Mouse (Mus musculus): ENCODE data around the gene Abcb6. TPM values are rescaled to one million over a fixed set of nuclear protein-coding genes. Genes with fewer than 3 reads are reported as not detected.

Abcb6 gene
- polyA plus RNA-seq, 1 experiment from 2014 or later, result 38.1 TPM

GRCm38 (mm10) chr1:75147411-75148135 is 32.6 kb downstream of the Abcb6 start:
- WGBS (ENCODE audit: insufficient replicate concordance), result 74% methylated on average over 7 of the region's 7 CpGs
- Histone ChIP-seq H3K4me3 (ENCODE audit: low read depth, low read length) (no peak overlapping the region), H3K4me2 (ENCODE audit: low read depth, low read length) (no peak overlapping the region), H3K36me3 (replicated peaks; ENCODE audit: insufficient read depth, low read length) (peaks cover 50% of the 10 kb centered on the region), H3K4me1 (ENCODE audit: insufficient read depth) (peaks cover 27% of the 10 kb centered on the region), H3K9me3 (ENCODE audit: low read length) (no peaks in the 10 kb centered on the region), H3K27ac (ENCODE audit: low read depth) (peak overlapping the region; percentile 84), H3K27me3 (ENCODE audit: insufficient read depth, low read length) (no peaks in the 10 kb centered on the region), H3K9ac (replicated peaks) (0 out of 2 replicates have a peak overlapping the region, but pooled peaks have one; percentile 1)
- DNase-seq (no peak), ATAC-seq (peak; percentile 41)
- TF ChIP-seq CTCF (IDR thresholded peaks at IDR 0.05; ENCODE audit: low read depth), result no peak
- no peak for TF ChIP-seq EP300 (IDR thresholded peaks at IDR 0.05; ENCODE audit: low read depth)

- Histone ChIP-seq H3K4me2 (ENCODE audit: low read depth, low read length) (peak overlapping the region; percentile 96), H3K27ac (ENCODE audit: low read depth) (no peak overlapping the region; the same call in 1 of the 2 replicates), H3K27me3 (ENCODE audit: insufficient read depth, low read length) (no peaks in the 10 kb centered on the region), H3K9me3 (ENCODE audit: low read length) (no peaks in the 10 kb centered on the region), H3K4me3 (ENCODE audit: low read depth, low read length) (0 out of 2 replicates have a peak overlapping the region, but pooled peaks have one; percentile 11), H3K4me1 (ENCODE audit: insufficient read depth) (peaks cover 33% of the 10 kb centered on the region), H3K9ac (replicated peaks) (no peak overlapping the region), H3K36me3 (replicated peaks; ENCODE audit: insufficient read depth, low read length) (peaks cover 50% of the 10 kb centered on the region)
- TF ChIP-seq CTCF (IDR thresholded peaks at IDR 0.05; ENCODE audit: low read depth) (no peak), EP300 (IDR thresholded peaks at IDR 0.05; ENCODE audit: low read depth) (peak; percentile 88)
- ATAC-seq, result no peak
- WGBS (ENCODE audit: insufficient replicate concordance), result 69% methylated on average over 3 of the region's 3 CpGs
- DNase-seq, result no peak
Measured at GRCm38 (mm10) chr1:75145589-75145988, 34.6 kb downstream of the Abcb6 start.

- Histone ChIP-seq H3K9ac (replicated peaks) (peak within 1 kb of the TSS; percentile 96), H3K36me3 (replicated peaks; ENCODE audit: insufficient read depth, low read length) (peaks cover 60% of the 10 kb centered on the region), H3K27ac (ENCODE audit: low read depth) (peak within 1 kb of the TSS; percentile 99), H3K9me3 (ENCODE audit: low read length) (no peaks in the 10 kb centered on the region), H3K4me2 (ENCODE audit: low read depth, low read length) (peak within 1 kb of the TSS; percentile 96), H3K4me3 (ENCODE audit: low read depth, low read length) (peak within 1 kb of the TSS; percentile 76), H3K4me1 (ENCODE audit: insufficient read depth) (peaks cover 49% of the 10 kb centered on the region), H3K27me3 (ENCODE audit: insufficient read depth, low read length) (no peaks in the 10 kb centered on the region)
- TF ChIP-seq EP300 (IDR thresholded peaks at IDR 0.05; ENCODE audit: low read depth), result peak; percentile 49; the same call in 1 of the 2 replicates
- TF ChIP-seq CTCF (IDR thresholded peaks at IDR 0.05; ENCODE audit: low read depth), result peak; percentile 79
- ATAC-seq (peak; percentile 82), DNase-seq (peak; percentile 98)
- WGBS (ENCODE audit: insufficient replicate concordance), result 1% methylated on average over 82 of the region's 91 CpGs
Measured at GRCm38 (mm10) chr1:75142301-75143261, 37.6 kb downstream of the Abcb6 start, which contains the start of the genes Cnppd1 and Retreg2. Gene Cnppd1 (minus strand): TSS chr1:75142711. Gene Retreg2 (plus strand): TSS chr1:75142778.

- Histone ChIP-seq H3K4me3 (ENCODE audit: low read depth, low read length) (peak overlapping the region; percentile 76), H3K27me3 (ENCODE audit: insufficient read depth, low read length) (no peaks in the 10 kb centered on the region), H3K27ac (ENCODE audit: low read depth) (peak overlapping the region; percentile 99), H3K9me3 (ENCODE audit: low read length) (no peaks in the 10 kb centered on the region), H3K4me2 (ENCODE audit: low read depth, low read length) (peak overlapping the region; percentile 96), H3K9ac (replicated peaks) (peak overlapping the region; percentile 96), H3K36me3 (replicated peaks; ENCODE audit: insufficient read depth, low read length) (peaks cover 60% of the 10 kb centered on the region), H3K4me1 (ENCODE audit: insufficient read depth) (peaks cover 51% of the 10 kb centered on the region)
- peak; percentile 44 for ATAC-seq
- under 1% methylated on average over 46 of the region's 53 CpGs for WGBS (ENCODE audit: insufficient replicate concordance)
- TF ChIP-seq CTCF (IDR thresholded peaks at IDR 0.05; ENCODE audit: low read depth) (no peak), EP300 (IDR thresholded peaks at IDR 0.05; ENCODE audit: low read depth) (no peak)
- peak; percentile 82 for DNase-seq
Measured at GRCm38 (mm10) chr1:75141486-75142190, 38.6 kb downstream of the Abcb6 start.

DNA sequence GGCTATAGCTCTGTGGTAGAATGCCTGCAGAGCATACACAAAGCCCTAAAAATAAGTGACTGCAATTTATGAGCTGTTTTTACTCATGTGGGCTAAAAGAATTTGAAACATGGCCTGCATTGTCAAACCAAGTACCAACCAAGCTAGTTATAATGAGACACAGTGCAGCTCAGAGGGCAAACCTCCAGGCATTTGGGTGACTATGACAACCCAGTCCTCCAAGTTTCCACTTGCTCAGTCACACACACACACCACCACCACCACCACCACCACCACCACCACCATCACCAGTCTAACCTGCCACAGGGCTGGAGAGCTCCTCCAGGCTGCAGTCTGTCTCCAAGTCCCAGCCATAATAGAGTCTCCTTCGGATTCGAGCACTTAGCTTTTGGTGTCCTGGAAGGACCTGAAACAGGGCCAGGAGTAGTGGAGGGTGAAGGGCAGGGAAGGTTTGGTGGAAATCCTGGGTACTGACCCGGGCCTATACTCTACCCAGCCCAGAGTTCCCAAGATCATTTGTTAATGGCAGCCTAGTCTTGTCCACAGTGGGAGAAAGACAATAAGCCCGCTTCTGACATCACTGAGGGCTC is 39.5 kb downstream of the Abcb6 start:
- Histone ChIP-seq H3K4me3 (ENCODE audit: low read depth, low read length) (peak overlapping the region; percentile 76), H3K9me3 (ENCODE audit: low read length) (no peaks in the 10 kb centered on the region), H3K9ac (replicated peaks) (peak overlapping the region; percentile 96), H3K36me3 (replicated peaks; ENCODE audit: insufficient read depth, low read length) (peaks cover 61% of the 10 kb centered on the region), H3K4me2 (ENCODE audit: low read depth, low read length) (peak overlapping the region; percentile 96), H3K4me1 (ENCODE audit: insufficient read depth) (peaks cover 52% of the 10 kb centered on the region), H3K27ac (ENCODE audit: low read depth) (peak overlapping the region; percentile 99), H3K27me3 (ENCODE audit: insufficient read depth, low read length) (no peaks in the 10 kb centered on the region)
- peak; percentile 27 for DNase-seq
- TF ChIP-seq EP300 (IDR thresholded peaks at IDR 0.05; ENCODE audit: low read depth) (no peak), CTCF (IDR thresholded peaks at IDR 0.05; ENCODE audit: low read depth) (no peak)
- WGBS (ENCODE audit: insufficient replicate concordance), result 30% methylated on average over 4 of the region's 4 CpGs
- no peak for ATAC-seq
